Mouse (Mus musculus) frontal cortex, adult (tissue): ENCODE measurements around the gene Ptch1.
A peak's percentile ranks its signal among the peaks of the same experiment; 100 is the strongest.

ENCODE experiments used
- ATAC-seq: cut with Nextera tagmentation; 2 replicates; pipeline ENCODE4 v1.9.2; 2017; ENCODE audit warnings: mild to moderate bottlenecking, moderate library complexity, mixed read lengths; ENCODE audit not compliant: low TSS enrichment

The Ptch1 gene

DNA sequence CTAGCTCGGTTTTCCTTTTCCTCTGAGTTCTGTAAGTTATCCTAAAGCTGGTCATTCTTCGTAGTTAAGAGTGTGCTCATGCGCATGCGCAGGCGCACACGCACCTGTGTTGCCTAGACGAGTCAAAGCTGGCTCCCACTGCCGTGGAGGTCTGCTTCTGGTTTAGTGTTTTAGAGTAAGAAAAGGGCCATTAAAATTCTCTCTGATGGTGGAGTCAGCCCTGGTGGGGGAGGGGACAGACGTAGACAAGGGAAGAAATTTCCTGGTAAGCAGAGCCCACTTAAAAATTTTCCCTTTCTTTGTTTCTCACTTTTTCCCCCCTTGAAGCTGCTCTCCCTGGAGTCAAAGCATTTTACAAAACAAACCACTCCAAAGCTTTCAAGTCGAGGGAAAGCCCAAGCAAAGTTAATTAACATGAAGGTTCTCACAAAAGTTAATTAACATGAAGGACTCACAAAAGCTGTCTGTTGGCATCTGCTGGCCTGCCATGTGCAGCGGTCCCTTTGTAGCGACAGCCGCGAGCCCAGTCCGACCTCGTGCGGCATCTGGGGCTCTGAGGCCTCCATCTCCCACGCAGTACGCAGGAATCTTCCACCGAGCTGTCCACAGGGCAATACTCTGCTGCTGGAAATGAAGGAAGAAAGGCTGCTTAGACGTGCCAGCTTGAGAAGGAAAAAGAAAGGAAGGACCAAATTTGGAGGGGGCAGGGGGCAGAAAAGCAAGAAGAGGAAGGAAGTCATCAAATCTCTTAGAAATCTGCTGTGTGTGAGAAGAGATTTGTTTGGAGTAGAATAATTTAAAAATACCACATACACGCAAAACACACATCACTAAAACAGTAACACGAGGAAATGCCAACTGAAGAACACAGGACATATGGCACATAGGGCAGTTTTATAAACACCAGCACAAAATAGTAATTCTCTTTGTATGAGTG lies 76.5 kb downstream of the Ptch1 start, which contains the start of gene Fancc:
Fancc (minus strand) TSS at position 633 of the 937 bp plus-strand sequence.
- ATAC-seq: peak; percentile 65

DNA sequence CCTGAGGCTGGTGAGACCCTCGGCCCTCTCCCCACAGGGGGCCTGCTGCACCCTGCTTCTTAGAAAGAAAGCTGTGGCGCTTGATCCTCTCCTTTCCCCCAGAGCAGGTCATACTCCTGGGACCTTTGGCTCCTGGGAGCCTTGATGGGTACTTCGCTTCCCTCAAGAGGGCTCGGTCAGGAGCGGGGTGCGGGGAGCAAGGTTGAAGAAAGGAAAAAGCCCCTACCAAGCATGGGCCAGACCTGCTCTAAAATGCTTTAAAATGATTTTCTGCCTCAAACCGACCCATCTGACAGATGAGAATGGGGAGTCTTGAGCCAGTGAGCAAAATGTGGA lies 85.7 kb downstream of the Ptch1 start:
- no peak for ATAC-seq

DNA sequence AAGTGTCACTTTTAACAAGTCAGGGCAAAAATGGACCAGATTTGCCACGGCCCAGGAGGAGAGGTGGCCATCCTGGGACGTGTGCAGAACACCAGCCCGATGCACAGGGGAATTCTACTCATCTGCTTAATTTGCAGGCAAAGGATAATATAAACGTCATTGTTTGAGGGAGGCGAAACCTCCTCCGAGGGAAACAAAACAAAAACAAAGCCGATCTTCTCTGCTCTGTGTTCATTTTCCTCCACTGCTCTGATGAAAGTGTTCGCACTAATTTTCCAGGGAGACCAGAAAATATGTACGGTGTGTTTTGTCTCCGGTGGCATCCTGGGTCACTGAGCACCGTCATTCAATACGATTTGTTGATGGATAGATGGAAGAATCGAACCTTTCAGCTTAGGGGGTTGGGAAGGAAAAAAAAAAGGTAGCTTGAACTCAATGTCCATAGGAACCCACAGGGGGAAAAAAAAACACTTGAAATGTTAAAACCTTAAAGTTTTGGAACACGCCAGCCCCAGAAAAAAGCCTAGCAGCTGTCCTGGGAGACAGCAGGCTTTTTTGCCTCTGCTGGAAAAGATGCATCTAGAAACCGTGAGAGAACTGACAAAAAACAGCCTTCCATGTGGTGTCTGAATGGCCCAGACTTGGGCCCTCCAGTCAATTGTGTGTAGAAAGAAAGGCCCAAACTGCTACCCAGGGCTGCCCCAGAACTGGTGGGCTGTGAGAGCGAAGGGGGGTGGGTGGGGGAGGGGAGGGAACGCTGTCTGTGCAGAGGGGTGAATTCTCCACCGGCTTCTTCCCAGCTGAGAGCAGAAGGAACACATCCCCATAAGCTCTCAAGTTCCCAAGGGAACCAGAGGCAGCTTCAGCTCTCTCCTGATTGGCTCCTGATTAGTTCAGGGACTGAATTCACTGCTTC lies 86.3 kb downstream of the Ptch1 start:
- ATAC-seq: no peak

- ATAC-seq: no peak
These were observed 98.0 kb downstream of the Ptch1 start for GRCm38 (mm10) chr13:63475356-63475755.
